Mouse (Mus musculus): Measurements from ENCODE around the gene Ccdc61. TPM values are rescaled to one million over a fixed set of nuclear protein-coding genes. Genes with fewer than 3 reads are reported as not detected.

Gene Ccdc61
- polyA plus RNA-seq (2015; fragmentation: Nextera tagmentation; extraction: Ambion mirVana), result 8.4 and 11.1 TPM in 2 replicates

DNA sequence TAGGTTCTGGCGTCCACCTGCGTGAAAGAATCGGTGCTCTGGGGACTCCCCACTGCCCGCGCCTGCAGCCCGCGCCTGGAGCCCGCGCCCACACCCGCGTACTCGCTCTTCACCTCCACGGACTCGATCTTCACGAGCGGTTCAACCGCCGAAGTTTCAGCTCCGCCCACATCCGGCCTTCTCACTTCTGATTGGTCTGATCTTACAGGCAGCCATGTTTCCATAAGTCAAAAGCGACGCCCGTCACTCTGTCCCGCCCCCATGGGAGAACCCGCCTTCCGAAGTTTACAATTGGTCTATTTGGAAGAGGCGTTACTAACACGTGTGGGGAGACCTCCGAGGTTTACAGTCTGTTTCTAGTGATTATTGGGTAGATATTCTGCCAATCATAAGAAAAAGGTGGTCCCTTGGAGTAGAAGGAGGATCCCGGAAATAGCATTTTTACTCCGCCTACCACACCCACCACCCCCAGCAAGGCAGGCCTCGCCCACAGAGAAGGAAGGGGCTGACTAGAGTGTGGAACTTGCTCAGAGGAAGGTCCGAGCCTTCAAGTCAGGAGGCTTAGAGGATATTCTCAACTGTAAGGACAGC lies at the start of gene Ccdc61:
TSS of gene Ccdc61 (minus strand) at position 175 of the 591 bp plus-strand sequence.
- under 1% methylated on average over 33 of the region's 33 CpGs for WGBS (ENCODE audit: insufficient replicate concordance)
- Histone ChIP-seq H3K36me3 (replicated peaks) (0 out of 2 replicates have a peak, but pooled peaks cover 3% of the 10 kb centered on the region), H3K4me2 (peak within 1 kb of the TSS; percentile 80), H3K27me3 (no peaks in the 10 kb centered on the region; the same call in 1 of the 2 replicates), H3K9ac (peak within 1 kb of the TSS; percentile 62), H3K4me1 (replicated peaks) (peaks cover 24% of the 10 kb centered on the region), H3K9me3 (replicated peaks) (no peaks in the 10 kb centered on the region), H3K4me3 (replicated peaks) (peak within 1 kb of the TSS; percentile 75), H3K27ac (replicated peaks) (0 out of 2 replicates have a peak within 1 kb of the TSS, but pooled peaks have one; percentile 7)
- peak; percentile 98 for ATAC-seq (ENCODE audit: insufficient read depth)

- no peak overlapping the region for H3K27ac ChIP-seq (replicated peaks)
Measured at GRCm38 (mm10) chr7:18959446-18959845, 49.2 kb upstream of the Ccdc61 start.

GRCm38 (mm10) chr7:18958384-18958766 lies 48.2 kb upstream of the Ccdc61 start:
- 0 out of 2 replicates have a peak, but pooled peaks have one; percentile 31 for ATAC-seq (ENCODE audit: insufficient read depth)
- Histone ChIP-seq H3K9me3 (replicated peaks) (no peaks in the 10 kb centered on the region), H3K36me3 (replicated peaks) (no peaks in the 10 kb centered on the region), H3K9ac (no peak overlapping the region), H3K4me1 (replicated peaks) (peaks cover 17% of the 10 kb centered on the region), H3K27me3 (peaks cover 87% of the 10 kb centered on the region), H3K4me2 (peak overlapping the region; percentile 75), H3K4me3 (replicated peaks) (peak overlapping the region; percentile 53), H3K27ac (replicated peaks) (no peak overlapping the region)
- WGBS (ENCODE audit: insufficient replicate concordance), result 2% methylated on average over 21 of the region's 21 CpGs

More at GRCm38 (mm10) chr7:18959446-18959845, 49.2 kb upstream of the Ccdc61 start:
- Histone ChIP-seq H3K4me2 (no peak overlapping the region), H3K4me1 (replicated peaks) (peaks cover 17% of the 10 kb centered on the region), H3K9ac (no peak overlapping the region), H3K9me3 (replicated peaks) (no peaks in the 10 kb centered on the region), H3K4me3 (replicated peaks) (no peak overlapping the region), H3K27me3 (peaks cover 94% of the 10 kb centered on the region), H3K36me3 (replicated peaks) (no peaks in the 10 kb centered on the region)
- no peak for ATAC-seq (ENCODE audit: insufficient read depth)
- WGBS (ENCODE audit: insufficient replicate concordance), result 13% methylated on average over 8 of the region's 8 CpGs

GRCm38 (mm10) chr7:18957569-18958383 lies 47.6 kb upstream of the Ccdc61 start:
- H3K27me3 ChIP-seq, result peaks cover 81% of the 10 kb centered on the region
- H3K4me1 ChIP-seq (replicated peaks), result peaks cover 16% of the 10 kb centered on the region
- no peaks in the 10 kb centered on the region for H3K9me3 ChIP-seq (replicated peaks)
- peak overlapping the region; percentile 75 for H3K4me2 ChIP-seq
- no peak overlapping the region for H3K27ac ChIP-seq (replicated peaks)
- WGBS (ENCODE audit: insufficient replicate concordance), result 2% methylated on average over 102 of the region's 107 CpGs
- peak overlapping the region; percentile 53 for H3K4me3 ChIP-seq (replicated peaks)
- peak; percentile 60 for ATAC-seq (ENCODE audit: insufficient read depth)
- H3K9ac ChIP-seq, result no peak overlapping the region
- H3K36me3 ChIP-seq (replicated peaks), result no peaks in the 10 kb centered on the region

DNA sequence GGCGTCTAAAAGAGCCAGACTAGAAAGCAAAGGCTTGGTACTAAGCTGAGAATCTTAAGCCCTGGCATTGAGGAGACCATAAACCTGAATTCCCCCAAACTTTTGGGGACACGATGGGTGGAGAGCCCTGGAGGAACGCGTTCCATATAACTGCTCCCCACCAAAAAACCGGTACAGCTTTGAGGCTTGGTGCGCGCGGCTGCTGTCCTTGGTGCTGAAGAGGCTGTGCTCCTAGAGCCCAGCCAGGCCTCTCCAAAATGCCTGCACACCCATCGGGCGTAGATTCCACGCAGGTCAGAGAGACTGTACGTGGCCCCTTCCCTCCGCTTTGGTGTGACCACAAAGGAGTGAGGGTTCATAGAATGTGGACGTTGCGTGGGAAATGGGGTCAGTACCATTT lies 41.2 kb upstream of the Ccdc61 start:
- Histone ChIP-seq H3K36me3 (replicated peaks) (no peaks in the 10 kb centered on the region), H3K4me2 (no peak overlapping the region), H3K27ac (replicated peaks) (no peak overlapping the region), H3K9me3 (replicated peaks) (no peaks in the 10 kb centered on the region), H3K9ac (no peak overlapping the region), H3K4me1 (replicated peaks) (no peaks in the 10 kb centered on the region), H3K4me3 (replicated peaks) (no peak overlapping the region), H3K27me3 (peaks cover 26% of the 10 kb centered on the region)
- no peak for ATAC-seq (ENCODE audit: insufficient read depth)
- WGBS (ENCODE audit: insufficient replicate concordance), result 11% methylated on average over 15 of the region's 15 CpGs

GRCm38 (mm10) chr7:18950523-18951315 lies 40.5 kb upstream of the Ccdc61 start:
- no peaks in the 10 kb centered on the region for H3K36me3 ChIP-seq (replicated peaks)
- no peaks in the 10 kb centered on the region for H3K9me3 ChIP-seq (replicated peaks)
- peaks cover 19% of the 10 kb centered on the region for H3K27me3 ChIP-seq
- no peak for ATAC-seq (ENCODE audit: insufficient read depth)
- H3K4me2 ChIP-seq, result no peak overlapping the region
- WGBS (ENCODE audit: insufficient replicate concordance), result 9% methylated on average over 18 of the region's 18 CpGs
- H3K27ac ChIP-seq (replicated peaks), result no peak overlapping the region
- no peaks in the 10 kb centered on the region for H3K4me1 ChIP-seq (replicated peaks)
- H3K9ac ChIP-seq, result no peak overlapping the region
- H3K4me3 ChIP-seq (replicated peaks), result no peak overlapping the region

DNA sequence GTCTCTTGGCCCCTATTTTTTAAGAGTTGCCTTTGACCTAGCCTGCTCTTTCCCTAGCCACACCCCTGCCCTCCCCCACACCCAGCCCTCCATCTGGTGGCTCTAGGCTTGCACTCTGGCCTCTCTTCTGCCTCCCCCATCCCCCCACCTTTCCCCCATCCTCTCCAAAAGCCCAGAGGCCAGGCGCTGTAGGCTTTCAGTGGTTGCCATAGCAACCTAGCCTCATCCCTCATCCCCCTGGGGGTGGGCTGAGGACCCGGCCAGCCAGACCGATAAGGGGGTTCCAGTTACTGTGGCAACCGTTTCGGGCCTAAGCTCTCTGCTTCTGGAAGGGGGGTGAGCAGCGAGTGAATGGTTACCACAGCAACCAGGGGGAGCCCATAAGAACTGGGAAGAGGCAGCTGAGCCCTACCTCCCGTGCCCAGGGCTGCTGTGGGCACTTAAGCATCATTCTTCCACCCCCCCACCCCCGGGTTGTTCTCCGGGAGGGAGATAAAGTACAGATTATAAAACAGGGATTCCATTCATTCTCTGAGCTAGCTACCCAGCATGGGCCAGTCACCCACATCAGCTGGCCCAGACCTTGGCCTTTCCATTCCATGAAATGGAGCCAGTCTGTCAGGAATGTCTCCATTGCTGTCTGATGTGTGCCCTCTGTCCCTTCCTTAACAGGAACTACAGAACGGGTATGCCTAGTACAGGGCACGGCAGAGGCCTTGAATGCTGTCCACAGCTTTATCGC lies 39.7 kb upstream of the Ccdc61 start:
- Histone ChIP-seq H3K4me3 (replicated peaks) (no peak overlapping the region), H3K4me1 (replicated peaks) (no peaks in the 10 kb centered on the region), H3K27ac (replicated peaks) (no peak overlapping the region), H3K9ac (no peak overlapping the region), H3K27me3 (peaks cover 14% of the 10 kb centered on the region; the same call in 1 of the 2 replicates), H3K36me3 (replicated peaks) (no peaks in the 10 kb centered on the region), H3K9me3 (replicated peaks) (no peaks in the 10 kb centered on the region), H3K4me2 (no peak overlapping the region)
- 31% methylated on average over 12 of the region's 12 CpGs for WGBS (ENCODE audit: insufficient replicate concordance)
- no peak for ATAC-seq (ENCODE audit: insufficient read depth)

GRCm38 (mm10) chr7:18948151-18948550 lies 37.9 kb upstream of the Ccdc61 start:
- Histone ChIP-seq H3K9me3 (replicated peaks) (no peaks in the 10 kb centered on the region), H3K4me2 (no peak overlapping the region), H3K4me3 (replicated peaks) (no peak overlapping the region), H3K27ac (replicated peaks) (no peak overlapping the region), H3K27me3 (peaks cover 14% of the 10 kb centered on the region; the same call in 1 of the 2 replicates), H3K36me3 (replicated peaks) (no peaks in the 10 kb centered on the region), H3K9ac (no peak overlapping the region), H3K4me1 (replicated peaks) (no peaks in the 10 kb centered on the region)
- ATAC-seq (ENCODE audit: insufficient read depth), result no peak
- WGBS (ENCODE audit: insufficient replicate concordance), result 40% methylated on average over 6 of the region's 6 CpGs

DNA sequence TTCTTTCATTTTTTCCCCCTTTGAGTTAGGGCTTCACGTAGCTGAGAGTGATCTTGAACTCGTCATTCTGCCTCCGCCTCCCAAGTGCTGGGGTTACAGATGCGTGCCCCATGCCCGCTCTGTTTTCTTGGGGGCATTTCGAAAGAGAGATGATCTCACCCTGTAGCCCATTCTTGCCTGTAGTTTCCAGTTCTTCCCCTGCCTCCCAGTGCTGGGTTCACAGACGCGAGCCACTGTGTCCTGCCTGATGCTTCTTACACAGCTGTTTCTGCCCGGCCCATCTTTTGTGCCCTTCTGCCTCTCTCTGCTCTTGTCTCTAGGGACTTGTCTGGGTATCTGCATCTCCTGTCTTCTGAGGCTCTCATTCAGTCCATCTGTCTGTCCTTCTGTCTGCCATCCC lies 32.6 kb upstream of the Ccdc61 start:
- H3K27me3 ChIP-seq, result peaks cover 9% of the 10 kb centered on the region; the same call in 1 of the 2 replicates
- no peak for ATAC-seq (ENCODE audit: insufficient read depth)
- H3K4me1 ChIP-seq (replicated peaks), result no peaks in the 10 kb centered on the region
- H3K9ac ChIP-seq, result no peak overlapping the region
- H3K4me3 ChIP-seq (replicated peaks), result no peak overlapping the region
- H3K9me3 ChIP-seq (replicated peaks), result no peaks in the 10 kb centered on the region
- WGBS (ENCODE audit: insufficient replicate concordance), result 47% methylated on average over 9 of the region's 9 CpGs
- H3K27ac ChIP-seq (replicated peaks), result no peak overlapping the region
- no peak overlapping the region for H3K4me2 ChIP-seq
- no peaks in the 10 kb centered on the region for H3K36me3 ChIP-seq (replicated peaks)

DNA sequence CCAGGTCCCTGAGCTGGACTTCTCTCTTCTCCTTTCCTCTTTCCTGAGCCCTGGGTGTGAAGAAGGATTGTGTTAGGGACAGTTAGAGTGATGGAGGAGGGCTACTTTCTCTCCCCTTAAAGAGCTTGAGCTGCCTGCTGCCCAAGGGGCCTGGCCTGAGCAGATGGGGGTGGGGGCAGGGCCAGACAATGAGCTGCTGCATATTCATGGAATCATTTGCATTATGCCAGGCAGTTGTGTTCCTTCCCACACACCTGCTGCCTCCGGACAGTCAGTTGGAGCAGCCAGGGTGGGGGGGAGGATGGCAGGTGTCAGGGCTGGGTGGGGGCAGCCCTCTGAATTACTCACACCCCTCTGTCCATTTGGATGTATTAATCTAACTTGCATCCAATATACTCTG lies 32.2 kb upstream of the Ccdc61 start:
- no peak overlapping the region for H3K27ac ChIP-seq (replicated peaks)
- WGBS (ENCODE audit: insufficient replicate concordance), result 40% methylated on average over 1 of the region's 1 CpGs
- no peak overlapping the region for H3K4me3 ChIP-seq (replicated peaks)
- H3K27me3 ChIP-seq, result peaks cover 9% of the 10 kb centered on the region; the same call in 1 of the 2 replicates
- no peaks in the 10 kb centered on the region for H3K9me3 ChIP-seq (replicated peaks)
- H3K9ac ChIP-seq, result no peak overlapping the region
- no peak overlapping the region for H3K4me2 ChIP-seq
- no peak for ATAC-seq (ENCODE audit: insufficient read depth)
- no peaks in the 10 kb centered on the region for H3K4me1 ChIP-seq (replicated peaks)
- H3K36me3 ChIP-seq (replicated peaks), result no peaks in the 10 kb centered on the region

Data from liver, embryonic 15.5 days (tissue).